Mouse (Mus musculus) telencephalon, adult 2 months (tissue): ENCODE measurements around the gene Vmn1r18.
A peak's percentile ranks its signal among the peaks of the same experiment; 100 is the strongest.
"Not testable (repeated sequence)": the region's sequence is repeated elsewhere in the genome, so short reads cannot be mapped to it uniquely, and the experiment has no call there.

Experiments used
- DNase-seq: peaks from one replicate; pipeline ENCODE4 v3.0.0-alpha.2; 2011; ENCODE audit warnings: low read depth, low spot score

The Vmn1r18 gene

DNA sequence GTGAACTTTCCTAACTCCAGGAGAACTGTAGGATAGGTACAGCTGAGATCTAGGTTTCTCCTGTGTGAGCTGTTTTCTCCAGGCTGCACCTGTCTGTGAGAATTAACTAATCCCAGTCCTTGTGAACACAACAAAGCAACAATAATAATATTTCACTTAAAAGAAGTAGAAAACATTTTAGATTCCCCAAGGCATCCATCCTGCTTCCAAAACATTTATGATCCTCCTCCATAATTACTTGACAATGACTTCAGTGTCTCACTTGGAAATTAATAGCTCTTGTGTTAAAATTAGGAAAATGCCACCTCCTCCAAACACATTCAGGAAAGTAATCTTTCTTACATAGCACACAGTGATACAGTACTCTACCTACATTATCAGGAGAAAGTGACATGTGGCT is at the start of gene Vmn1r18:
Gene Vmn1r18, minus strand, starts transcription at position 101 of the 400 bp plus-strand sequence.
- no peak for DNase-seq

GRCm38 (mm10) chr6:57431196-57431595 is 35.6 kb upstream of the Vmn1r18 start:
- DNase-seq: peak; percentile 1

DNA sequence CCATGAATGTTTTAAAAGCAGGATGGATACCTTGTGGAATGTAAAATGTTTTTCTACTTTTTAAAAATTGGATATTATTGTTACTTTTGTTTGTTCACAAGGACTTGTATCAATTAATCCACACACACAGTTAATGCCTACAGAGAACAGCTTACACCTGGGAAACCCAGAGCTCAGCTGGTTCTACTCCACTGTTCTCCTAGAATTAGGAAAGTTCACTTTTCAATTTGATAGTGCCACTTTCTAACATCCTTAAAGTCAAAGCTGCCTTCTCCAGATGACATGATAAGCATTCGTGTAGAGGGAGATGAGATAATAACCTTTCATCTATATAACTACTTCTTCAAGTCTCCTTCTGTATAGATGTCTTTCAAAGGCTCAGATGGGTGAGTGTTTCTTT is 33.0 kb upstream of the Vmn1r18 start, which contains the start of gene Vmn1r20:
Gene Vmn1r20, plus strand, starts transcription at position 301 of the 400 bp plus-strand sequence.
- no peak for DNase-seq

DNA sequence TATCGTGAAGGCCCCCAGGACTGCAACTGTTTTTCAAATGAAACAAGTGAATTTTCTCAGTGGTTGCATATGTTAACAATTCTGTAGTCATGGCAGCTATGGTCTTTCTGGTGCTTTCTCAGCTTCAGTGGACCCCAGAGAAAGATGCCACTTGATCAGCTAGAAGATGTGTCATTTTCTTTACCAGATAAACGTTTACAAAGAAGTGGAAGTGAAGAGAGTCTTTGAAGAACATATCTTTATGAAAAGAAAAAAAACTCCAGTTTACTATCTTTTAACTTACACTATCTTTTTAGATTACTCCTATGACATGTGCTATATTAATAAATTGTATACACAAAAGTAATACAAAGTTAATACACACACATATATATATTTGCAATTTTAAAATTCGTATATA is 7.9 kb upstream of the Vmn1r18 start, which contains the start of gene Vmn1r19:
Gene Vmn1r19, plus strand, starts transcription at position 301 of the 400 bp plus-strand sequence.
- not testable (repeated sequence) for DNase-seq

DNA sequence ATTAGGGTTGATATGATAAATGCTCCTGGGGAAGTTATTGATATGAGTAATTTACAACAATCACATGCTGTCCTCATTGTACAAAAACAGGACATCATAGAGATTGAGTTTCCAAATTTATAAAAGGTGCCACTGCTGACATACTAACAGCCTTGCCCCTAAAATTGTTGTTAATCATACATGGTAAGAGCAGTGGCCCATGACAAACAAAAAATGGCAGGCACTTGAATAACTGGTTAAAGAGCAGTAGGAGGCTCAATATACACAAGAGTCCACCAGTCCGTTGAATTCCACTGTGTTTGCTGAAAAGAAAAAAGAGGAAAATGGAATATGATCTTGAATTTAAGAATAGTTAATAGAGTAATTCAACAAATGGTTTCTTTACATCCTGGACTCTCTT is 28.1 kb downstream of the Vmn1r18 start:
- no peak for DNase-seq

DNA sequence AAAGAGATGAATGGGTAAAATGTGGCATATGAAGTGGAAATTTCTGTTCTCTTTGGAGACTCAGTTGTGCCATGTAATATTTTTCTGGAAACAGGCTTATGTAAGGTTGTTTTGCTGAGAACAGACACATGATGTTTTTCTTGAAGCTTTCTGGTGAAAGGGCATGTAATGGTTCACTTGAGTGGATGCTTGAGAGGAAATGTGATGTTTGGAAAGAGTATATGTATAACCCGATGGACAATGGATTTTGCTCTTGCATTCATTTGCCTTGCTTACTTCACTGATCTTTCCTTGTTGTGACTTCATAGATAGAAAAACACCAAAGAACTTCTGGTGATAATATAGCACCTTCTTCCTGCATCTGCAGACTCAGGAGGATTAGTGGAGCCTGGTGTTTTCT is 29.7 kb downstream of the Vmn1r18 start:
- not testable (repeated sequence) for DNase-seq

DNA sequence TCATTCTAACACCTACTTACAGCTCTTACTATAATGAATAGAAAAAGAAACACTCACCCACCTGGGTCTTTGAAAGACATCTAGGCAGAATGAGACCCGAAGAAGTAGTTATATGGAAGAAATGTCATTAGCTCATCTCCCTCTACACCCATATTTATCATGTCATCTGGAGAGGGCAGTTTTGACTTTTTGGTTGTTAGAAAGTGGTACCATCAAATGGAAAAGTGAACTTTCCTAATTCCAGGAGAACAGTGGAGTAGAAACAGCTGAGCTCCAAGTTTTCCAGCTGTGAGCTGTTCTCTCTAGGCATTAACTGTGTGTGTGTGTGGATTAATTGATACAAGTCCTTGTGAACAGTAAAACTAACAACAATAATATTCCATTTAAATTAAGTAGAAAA is 32.0 kb downstream of the Vmn1r18 start, which contains the start of gene Vmn1r17:
Gene Vmn1r17, minus strand, starts transcription at position 101 of the 400 bp plus-strand sequence.
- DNase-seq: no peak

GRCm38 (mm10) chr6:57356864-57357263 is 38.7 kb downstream of the Vmn1r18 start:
- DNase-seq: peak; percentile 67

- DNase-seq: no peak
Measured at GRCm38 (mm10) chr6:57329394-57329793, 66.2 kb downstream of the Vmn1r18 start, which contains the start of gene Vmn1r16. TSS of gene Vmn1r16 (minus strand) at chr6:57329494.
